Mouse (Mus musculus): ENCODE data around the gene Amn.
A peak's percentile ranks its signal among the peaks of the same experiment; 100 is the strongest.

The Amn gene

DNA sequence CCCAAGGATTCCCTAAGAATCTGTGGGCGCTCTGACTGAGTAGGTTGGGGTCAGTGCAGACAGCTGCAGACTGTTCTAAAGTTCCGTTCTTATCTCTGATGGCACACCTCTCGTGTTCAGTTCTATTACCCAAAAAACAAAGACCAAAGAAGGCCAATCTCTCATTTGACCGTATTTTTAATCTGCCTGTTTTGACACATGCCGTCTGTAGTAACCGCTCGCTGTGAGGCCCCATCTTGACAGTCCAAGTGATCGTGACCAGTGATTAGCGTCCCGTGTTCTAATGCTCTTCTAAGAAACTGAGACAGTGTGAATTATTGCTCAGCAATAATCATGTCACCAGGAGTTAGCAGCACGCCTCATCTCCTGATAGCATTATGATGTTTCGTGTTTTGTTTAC, 4.3 kb upstream of the Amn start:
- no peak for DNase-seq (ENCODE audit: extremely low spot score, low read depth, low spot score)

DNA sequence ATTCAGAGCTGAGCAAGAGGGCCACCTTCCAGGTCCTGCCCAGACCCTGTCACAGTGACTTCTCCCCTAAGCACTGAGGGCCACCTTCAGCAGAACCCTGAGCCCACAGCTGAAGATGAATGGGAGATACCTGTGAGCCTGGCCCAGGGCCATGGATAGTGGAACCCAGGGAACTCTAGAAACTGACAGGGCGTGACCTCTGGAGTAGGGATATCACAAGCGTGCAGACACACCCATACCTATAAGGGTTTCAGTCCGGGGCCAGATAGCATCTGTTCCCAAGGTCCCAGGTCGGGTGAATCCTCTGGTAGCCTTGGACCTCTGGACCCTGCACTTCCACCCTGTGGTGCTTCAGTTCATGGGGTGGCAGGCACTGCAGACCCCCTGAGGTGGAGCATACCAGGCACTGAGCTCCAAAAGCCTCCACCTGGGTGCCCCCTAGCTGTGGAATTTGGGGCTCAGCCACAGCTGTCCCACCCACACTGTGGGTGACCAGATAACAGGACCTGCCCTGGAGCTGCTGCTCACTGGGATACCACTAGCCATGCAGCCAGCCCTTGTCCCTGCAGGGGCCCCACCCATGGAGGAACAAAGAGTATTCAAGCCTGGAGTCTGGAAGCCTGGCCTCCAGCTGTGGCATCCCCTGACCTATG, 3.1 kb upstream of the Amn start:
- no peak for DNase-seq (ENCODE audit: extremely low spot score, low read depth, low spot score)

DNA sequence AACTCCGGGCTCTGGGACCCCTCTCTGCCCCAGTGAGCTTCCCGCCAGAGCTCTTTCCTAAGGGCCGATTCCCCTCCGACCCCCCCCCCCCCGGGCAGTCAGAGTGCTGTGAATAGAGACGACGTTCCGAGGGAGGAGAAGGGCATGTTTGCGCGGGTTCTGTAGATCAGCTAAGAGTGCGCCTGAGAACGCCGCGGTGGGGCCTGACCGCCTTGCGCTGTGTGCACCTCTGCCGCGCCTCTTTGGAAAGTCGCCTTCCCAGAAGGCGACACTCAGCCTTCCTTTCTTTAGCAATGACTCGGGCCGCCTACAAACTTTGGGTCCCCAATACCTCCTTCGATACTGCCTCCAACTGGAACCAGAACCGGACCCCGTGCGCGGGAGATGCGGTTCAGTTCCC, 511 bp downstream of the Amn start:
- no peak for DNase-seq (ENCODE audit: extremely low spot score, low read depth, low spot score)

GRCm38 (mm10) chr12:111271966-111272365, 1.1 kb downstream of the Amn start:
- no peak for DNase-seq (ENCODE audit: extremely low spot score, low read depth, low spot score)

GRCm38 (mm10) chr12:111272420-111272819, 1.5 kb downstream of the Amn start:
- DNase-seq (ENCODE audit: extremely low spot score, low read depth, low spot score) = peak; percentile 44

- DNase-seq (ENCODE audit: extremely low spot score, low read depth, low spot score) = no peak
Observed at GRCm38 (mm10) chr12:111274006-111274405, 3.1 kb downstream of the Amn start.

DNA sequence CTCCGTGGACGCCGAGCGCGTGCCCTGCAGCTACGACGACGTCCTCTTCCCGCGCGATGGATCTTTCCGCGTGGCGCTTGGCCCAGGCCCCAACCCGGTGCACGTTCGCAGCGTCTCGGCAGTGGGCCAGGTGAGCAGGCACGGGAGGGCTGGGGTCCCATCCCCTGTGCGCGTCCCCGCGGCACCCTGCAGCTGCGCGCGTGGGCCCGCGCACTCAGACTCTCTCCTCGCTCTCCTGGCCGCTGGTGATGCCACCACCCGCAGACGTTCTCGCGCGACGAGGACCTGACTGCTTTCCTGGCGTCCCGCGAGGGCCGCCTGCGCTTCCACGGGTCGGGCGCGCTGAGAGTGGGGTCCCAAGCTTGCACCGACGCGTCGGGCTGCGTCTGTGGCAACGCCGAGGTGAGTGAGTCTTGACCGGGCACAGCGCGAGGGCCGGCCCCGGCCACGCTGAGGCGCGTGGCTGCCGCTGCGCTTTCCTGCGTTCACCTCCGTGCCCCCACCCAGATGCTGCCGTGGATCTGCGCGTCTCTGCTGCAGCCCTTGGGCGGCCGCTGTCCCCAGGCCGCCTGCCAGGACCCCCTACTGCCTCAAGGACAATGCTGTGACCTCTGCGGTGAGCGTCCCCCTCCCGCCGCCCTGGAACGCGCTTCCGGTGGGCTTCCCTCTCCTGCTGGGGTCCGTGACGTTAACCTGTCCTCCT, 3.7 kb downstream of the Amn start:
- no peak for DNase-seq (ENCODE audit: extremely low spot score, low read depth, low spot score)

DNA sequence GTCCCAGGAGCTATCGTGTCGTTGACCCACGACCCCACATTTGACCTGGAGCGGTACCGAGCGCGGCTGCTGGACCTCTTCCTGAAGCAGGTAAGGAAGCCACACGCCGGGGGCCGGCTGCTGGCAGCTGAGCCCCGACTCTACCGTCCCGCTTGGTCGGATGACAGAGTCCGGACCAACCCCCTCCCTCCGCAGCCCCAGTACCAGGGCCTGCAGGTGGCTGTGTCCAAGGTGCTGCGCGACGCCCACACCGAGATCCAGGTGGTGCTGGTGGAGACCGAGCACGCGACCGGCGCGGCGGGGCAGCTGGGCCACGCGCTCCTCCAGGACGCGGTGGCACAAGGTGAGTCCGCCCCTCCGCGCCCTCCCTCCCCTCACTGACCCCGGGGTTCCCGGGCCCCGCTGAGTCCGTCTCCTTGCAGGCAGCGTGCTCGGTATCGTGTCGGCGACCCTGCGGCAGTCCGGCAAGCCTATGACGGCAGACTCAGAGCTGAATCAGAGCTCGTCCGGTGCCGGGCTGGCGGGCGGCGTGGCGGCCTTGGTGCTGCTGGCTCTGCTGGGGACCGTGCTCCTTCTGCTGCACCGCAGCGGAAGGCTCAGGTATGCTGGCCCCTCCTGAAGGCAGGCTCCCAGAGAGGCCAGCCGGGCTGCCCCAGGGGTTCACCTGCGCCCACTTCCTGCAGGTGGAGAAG, 4.4 kb downstream of the Amn start:
- no peak for DNase-seq (ENCODE audit: extremely low spot score, low read depth, low spot score)

DNA sequence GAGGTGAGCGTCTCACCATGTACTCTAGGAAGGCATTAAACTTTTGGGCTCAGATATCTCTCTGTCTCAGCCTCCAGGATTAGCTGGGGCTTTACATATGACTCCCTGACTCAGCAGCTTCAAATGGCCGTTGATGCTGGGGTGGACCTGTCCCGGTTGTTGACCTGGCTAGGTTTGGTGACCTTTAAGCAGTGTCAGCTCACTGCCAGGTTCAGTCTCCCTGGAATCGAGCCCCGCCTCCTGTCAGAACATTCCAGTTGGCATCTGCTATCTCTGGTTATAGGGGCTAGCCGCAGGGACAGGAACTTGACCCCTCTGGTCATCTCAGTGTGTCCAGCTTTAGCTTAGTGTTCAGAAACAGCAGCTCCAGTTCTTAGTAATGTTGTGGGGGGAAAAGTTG, 5.5 kb downstream of the Amn start:
- DNase-seq (ENCODE audit: extremely low spot score, low read depth, low spot score) = no peak

DNA sequence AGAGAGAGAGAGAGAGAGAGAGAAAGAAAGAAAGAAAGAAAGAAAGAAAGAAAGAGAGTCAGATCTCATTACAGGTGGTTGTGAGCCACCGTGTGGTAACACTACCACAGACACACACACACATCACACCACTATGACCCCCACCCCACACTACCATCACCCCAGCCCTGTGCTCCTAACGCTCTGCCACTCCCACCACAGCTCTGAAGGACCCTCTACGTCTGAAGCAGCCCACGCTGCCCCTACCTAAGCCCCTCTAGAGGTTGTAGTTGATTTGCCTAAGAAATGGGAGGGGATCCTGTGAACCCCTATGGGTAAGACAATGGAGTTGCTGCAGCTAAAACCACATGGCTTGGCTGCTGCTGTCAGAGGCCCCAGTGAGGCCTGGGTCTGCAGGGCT, 12.7 kb downstream of the Amn start:
- no peak for DNase-seq (ENCODE audit: extremely low spot score, low read depth, low spot score)

GRCm38 (mm10) chr12:111284532-111284931, 13.6 kb downstream of the Amn start:
- no peak for DNase-seq (ENCODE audit: extremely low spot score, low read depth, low spot score)

DNA sequence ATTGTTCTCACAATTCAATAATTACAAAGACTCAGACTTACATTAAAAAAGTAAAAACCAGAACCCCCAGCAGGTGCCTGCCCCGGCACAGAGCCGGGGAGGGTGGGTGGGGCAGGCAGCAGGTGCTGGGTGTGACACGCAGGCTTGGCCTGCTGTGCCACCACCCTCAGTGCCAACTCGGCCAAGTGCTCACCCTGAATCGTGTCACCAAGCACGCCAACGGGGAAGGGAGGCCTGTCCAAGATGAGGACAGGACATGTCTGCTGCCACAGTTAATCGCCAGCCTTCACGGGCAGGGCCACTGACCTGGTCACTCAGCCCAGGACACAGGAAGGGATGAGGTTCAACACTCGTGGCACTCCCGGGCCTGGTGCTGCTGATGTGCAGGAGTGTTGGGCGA, 22.1 kb downstream of the Amn start:
- no peak for DNase-seq (ENCODE audit: extremely low spot score, low read depth, low spot score)

- DNase-seq (ENCODE audit: extremely low spot score, low read depth, low spot score) = no peak
Observed at GRCm38 (mm10) chr12:111301322-111302017, 30.6 kb downstream of the Amn start.

DNA sequence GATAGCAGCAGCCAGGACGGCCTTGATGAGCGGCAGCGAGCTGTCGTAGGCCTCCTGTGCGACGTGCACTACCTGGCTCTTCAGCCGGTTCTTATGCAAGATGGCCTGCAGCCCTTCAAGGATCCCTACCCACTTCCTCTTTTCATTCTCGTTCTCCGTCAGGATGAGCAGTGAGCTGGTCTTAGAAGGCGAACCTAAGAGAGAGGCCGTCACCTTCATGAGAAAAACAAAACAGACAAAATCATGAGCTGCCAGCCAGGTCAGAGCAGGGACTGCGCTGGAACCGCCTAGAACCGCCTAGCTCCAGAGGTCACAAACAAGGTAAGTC, 31.1 kb downstream of the Amn start:
- no peak for DNase-seq (ENCODE audit: extremely low spot score, low read depth, low spot score)

GRCm38 (mm10) chr12:111303702-111304337, 32.9 kb downstream of the Amn start:
- DNase-seq (ENCODE audit: extremely low spot score, low read depth, low spot score) = no peak

DNA sequence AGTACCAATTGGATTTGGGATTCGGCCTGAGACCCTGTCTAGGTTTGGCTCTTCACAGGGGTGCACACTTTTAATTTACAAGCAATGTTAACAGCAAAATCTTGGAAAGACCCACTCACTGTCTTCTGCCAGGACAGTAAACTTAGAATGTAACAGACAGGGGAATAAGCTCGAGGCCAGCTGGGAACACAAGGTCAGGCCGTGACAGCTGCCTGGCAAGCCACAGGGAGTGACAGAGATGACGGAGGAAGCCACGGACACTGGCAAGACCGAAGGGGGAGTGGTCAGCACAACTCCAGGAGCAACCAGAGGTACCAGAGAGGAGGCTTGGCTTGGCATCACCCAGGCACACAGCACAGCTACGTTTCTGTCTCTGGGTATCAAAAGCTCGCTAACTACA, 35.9 kb downstream of the Amn start:
- DNase-seq (ENCODE audit: extremely low spot score, low read depth, low spot score) = no peak

DNA sequence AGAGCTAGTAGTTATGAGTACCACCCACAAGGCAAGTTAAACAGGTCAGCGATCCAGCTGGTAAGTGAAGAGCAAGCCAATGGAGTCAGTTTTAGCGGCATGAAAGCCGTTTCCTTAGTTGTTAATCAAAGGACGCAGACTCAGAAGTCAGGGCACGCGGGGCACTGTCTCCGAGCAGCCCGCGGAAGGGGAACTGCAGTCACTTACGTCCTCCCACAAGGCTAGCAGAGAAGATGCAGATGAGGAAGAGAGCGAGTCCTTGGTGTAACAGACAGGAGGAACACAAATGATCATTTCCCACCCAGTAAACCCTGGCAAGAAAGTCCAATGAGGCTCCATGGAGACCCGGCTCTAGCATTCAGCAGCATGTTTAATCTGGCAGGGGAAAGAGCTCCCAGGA, 38.4 kb downstream of the Amn start:
- no peak for DNase-seq (ENCODE audit: extremely low spot score, low read depth, low spot score)

- no peak for DNase-seq (ENCODE audit: extremely low spot score, low read depth, low spot score)
Observed at GRCm38 (mm10) chr12:111309931-111310330, 39.0 kb downstream of the Amn start.

GRCm38 (mm10) chr12:111311775-111312174, 40.9 kb downstream of the Amn start:
- DNase-seq (ENCODE audit: extremely low spot score, low read depth, low spot score) = no peak

DNA sequence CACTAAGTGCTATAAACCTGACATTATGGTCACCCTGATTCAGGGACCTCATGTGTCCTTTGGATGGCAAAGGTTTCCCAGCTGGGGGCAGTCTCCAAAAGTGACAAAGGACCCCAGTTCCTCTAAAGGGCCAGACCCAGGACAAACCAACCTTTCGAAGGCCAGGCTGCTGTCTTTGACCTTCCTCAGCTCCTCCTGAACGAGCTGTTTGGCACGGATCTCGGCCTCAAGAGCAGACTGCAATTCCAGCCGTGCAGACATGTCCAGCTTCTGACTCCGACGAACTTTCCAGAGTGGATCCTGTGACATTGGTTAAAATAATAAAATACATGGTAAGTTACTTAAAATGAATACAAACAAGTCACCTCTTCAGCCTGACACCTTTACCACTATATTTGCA, 43.4 kb downstream of the Amn start:
- DNase-seq (ENCODE audit: extremely low spot score, low read depth, low spot score) = no peak

DNA sequence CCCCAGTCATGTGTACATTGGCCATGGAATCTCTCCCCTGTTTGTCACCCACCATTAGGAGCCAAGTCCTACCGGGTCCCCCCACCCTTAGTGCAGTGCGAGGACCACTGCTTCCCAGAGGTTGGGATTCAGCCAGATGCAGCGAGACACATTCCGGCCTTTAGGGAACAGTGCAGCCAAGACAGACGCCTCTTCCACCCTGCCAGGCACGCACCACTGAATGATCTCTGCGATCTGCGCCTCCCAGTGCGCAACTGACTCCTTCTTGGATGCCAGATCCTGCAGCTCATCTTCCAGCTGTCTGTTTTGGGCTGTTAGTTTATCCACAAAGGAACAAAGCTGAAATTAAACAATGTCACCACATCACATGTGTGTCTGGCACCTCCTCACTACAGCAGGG, 46.8 kb downstream of the Amn start:
- no peak for DNase-seq (ENCODE audit: extremely low spot score, low read depth, low spot score)

Data from hindlimb bud, embryonic 11.5 days (tissue).